Mouse (Mus musculus) liver, postnatal 0 days (tissue): ENCODE results near the gene Zfhx3.

Source experiments
- CTCF ChIP-seq: sonication (generic); IDR thresholded peaks from 2 replicates; pipeline ENCODE4 v1.5.1; 2016; ENCODE audit warnings: antibody characterized with exemption, low read depth
- EP300 ChIP-seq: IDR thresholded peaks from 2 replicates; pipeline ENCODE4 v1.6.1; 2016; ENCODE audit warnings: antibody characterized with exemption, low read depth, mild to moderate bottlenecking

- TF ChIP-seq CTCF (peak; percentile 89), EP300 (no peak)
Observed at GRCm38 (mm10) chr8:108886599-108887255, 944.3 kb downstream of the Zfhx3 start.
